Mouse (Mus musculus) adrenal gland, postnatal 36 days (tissue): Measurements from ENCODE around the gene AC134908.4. TPM values are rescaled to one million over a fixed set of nuclear protein-coding genes. Genes with fewer than 3 reads are reported as not detected.

ENCODE experiments used
- DNase-seq, 2 experiments: peaks; one replicate each; pipeline ENCODE4 v3.0.0; 2021; ENCODE audit warnings: mixed read lengths in 1 of 2
- total RNA-seq, 2 experiments: library from RNA; stranded (reverse); gene quantifications; 2 replicates each; pipeline ENCODE4 v1.2.3; 2021

The AC134908.4 gene
- total RNA-seq, 2 experiments from 2014 or later: not detected

DNA sequence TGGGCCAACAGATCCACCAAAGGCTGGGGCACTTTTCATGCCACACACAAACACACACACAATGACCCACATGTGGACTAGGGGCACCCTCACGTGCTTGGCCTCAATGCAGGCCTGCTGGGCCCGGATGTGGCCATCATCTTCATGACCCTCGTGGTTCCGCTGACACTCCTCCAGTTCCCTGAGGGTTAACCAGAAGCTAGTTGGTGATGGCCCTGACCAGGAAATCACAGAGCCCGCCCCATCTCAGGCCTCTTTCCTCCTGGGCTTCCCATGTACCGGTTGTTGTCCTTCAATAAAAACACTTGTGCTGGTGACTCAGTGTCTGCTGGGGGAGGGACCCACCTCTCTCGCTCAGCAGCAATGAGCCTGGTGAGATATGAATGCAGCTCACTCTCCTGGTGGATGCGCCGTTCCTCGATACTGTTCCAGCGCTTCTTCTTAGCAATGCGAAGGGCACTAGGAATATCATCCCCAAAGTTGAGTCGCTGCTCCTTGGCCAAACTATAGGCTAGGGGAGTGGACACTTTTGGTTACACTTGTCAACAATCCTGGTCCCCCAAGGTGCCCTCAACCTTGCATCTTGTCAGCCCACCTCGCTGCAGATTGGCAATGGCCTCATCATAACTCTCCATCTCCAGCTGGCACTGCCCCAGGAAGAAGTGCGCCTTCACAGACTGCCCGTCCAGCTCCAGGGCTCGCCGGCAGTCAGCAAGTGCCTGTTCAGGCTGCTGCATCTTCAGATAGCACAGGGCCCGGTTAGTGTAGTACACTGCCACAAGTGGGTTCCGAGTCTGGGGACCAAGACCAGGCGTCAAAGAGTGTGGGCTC, 36.2 kb upstream of the AC134908.4 start:
- DNase-seq: peak; percentile 76 to 81

DNA sequence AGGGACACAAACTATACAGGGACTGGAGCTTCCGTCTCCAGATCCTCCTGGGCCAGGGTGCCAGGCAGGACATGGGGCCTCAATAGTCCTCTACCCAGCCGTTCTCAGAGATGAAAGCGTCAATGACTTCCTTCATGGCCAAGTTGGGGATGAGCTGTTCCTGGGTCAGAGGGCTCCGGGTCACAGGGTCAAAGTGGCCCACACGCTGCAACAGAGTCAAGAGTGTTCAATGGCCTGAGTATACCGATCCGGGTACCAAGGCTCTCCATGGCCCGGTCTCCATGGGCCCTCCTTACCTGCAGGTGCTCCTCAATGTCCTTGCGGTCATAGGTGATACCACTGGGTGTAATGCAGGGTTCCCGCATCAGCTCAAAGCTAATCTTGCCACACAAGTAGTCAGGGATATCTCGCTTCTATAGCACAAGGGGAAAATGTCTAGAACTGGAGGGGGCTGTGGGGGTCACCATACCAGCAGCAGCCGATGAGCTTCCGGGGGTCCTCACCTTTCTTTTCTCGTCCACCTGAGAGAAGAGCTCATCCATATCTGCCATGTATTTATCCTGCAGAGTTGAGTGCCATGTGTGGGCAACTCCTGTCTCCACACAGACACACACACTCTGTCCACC, 35.5 kb upstream of the AC134908.4 start:
- DNase-seq: no peak

- no peak for DNase-seq
Observed at GRCm38 (mm10) chr17:25830200-25830753, 34.8 kb upstream of the AC134908.4 start.

- DNase-seq: no peak
Observed at GRCm38 (mm10) chr17:25829558-25830017, 34.1 kb upstream of the AC134908.4 start.

DNA sequence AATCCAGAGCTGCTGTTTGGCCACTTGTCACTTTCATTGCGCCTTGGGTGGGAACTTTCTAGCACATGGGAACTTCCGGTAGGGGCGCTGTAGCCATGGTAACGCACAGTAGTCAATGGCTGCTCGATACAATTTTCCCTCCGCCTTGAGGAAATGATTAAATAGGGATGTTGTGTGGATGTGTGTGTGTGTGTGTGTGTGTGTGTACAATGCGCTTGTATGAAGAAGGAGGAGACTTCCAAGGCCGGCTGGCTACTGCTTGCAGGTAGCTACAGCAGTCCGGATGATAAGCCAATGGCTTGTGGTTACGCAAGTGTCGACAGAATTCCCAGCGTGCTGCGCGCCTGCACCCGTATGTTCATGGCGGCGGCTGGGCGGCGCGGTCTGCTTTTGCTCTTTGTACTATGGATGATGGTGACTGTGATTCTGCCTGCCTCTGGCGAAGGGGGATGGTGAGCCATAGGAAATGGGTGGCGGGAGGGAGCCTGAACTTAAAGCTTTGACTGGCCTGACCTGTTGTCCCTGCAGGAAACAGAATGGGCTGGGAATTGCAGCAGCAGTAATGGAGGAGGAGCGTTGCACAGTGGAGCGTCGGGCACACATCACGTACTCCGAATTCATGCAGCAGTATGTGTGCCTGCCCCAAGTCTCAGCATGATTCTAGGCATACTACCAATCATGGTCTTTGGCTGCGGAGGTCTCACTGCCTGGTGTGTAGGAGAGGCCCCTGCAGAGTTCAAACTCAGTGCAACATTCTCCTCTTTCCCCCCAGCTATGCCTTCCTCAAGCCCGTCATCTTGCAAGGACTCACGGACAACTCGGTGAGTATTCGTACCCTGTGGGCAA, 33.5 kb upstream of the AC134908.4 start, which contains the start of gene Jmjd8:
Jmjd8 (plus strand) TSS at position 156 of the 846 bp plus-strand sequence.
- peak; percentile 82 to 87 for DNase-seq

- DNase-seq: no peak
Observed at GRCm38 (mm10) chr17:25828223-25828594, 32.8 kb upstream of the AC134908.4 start.

- no peak for DNase-seq
Observed at GRCm38 (mm10) chr17:25827546-25828222, 32.2 kb upstream of the AC134908.4 start.

DNA sequence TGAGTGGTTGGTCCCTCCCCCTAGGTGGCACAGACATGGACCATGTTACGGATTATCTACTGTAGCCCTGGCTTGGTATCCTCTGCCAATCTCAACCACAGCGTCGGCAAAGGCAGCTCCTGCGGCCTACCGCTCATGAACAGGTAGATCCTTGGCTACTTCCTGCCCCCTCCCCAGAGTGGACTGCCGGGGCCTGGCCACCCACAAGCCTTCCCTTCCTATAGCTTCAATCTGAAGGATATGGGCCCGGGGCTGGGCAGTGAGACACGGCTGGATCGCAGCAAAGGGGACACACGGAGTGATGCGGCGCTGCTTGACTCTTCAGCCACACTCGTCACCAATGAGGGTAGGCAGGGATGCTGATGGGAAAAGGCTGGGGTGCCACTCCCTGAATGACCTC, 31.6 kb upstream of the AC134908.4 start:
- no peak for DNase-seq

- no peak for DNase-seq
Observed at GRCm38 (mm10) chr17:25825984-25826570, 30.6 kb upstream of the AC134908.4 start.

- no peak for DNase-seq
Observed at GRCm38 (mm10) chr17:25825311-25825710, 29.9 kb upstream of the AC134908.4 start.

DNA sequence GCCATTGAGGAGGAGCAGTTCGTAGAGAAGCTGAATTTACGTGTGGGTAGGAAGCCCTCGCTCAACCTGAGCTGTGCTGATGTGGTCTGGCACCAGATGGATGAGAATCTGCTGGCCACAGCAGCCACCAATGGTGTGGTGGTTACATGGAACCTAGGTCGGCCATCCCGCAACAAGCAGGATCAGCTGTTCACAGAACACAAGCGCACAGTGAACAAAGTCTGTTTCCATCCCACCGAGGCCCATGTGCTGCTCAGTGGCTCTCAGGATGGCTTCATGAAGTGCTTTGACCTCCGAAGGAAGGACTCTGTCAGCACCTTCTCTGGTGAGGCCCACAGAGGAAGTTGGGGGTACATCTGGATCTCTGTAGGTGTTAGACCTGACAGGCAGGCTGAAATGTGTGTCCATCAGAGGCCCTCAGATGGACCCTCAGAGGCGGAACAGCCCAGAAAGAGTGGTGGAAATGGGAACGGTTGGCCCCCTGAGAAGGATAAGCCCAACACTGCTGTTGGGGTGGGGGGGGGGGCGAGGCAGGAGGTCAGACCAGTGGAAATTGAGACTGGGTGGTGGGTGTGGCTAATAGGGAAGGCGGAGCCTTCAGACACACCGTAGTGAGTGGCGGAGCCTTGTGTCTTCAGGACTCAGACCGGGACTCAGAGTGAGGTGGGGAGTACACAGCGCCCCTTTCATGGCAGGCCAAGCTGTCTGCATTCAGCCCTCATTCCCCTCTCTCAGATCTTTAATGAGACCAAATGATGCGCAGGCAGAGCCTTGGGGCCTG, 29.1 kb upstream of the AC134908.4 start:
- no peak for DNase-seq

DNA sequence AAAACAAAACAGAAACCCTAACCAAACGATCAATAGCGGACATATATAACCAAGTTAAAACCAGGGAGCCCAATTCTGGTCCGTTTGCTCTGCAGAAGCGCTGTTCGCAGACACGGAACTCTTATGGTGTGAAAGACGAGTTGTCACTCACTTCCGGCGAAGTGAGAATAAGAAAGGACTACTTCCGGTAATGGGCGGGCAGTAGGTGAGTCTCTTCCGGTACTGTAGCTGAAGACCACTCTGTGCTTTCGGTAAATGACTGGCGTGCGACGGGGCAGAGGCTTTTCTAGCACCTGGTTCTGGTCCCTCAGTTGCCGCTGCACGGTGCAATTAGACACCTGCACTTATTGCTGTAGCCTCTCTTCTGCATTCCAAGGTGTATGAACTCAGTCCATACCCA, 28.0 kb upstream of the AC134908.4 start, which contains the start of gene Wdr24:
Wdr24 (plus strand) TSS at position 176 of the 400 bp plus-strand sequence.
- DNase-seq: peak; percentile 67 to 75

- no peak for DNase-seq
Observed at GRCm38 (mm10) chr17:25818851-25819780, 23.7 kb upstream of the AC134908.4 start.

- peak; percentile 37 to 74 for DNase-seq
Observed at GRCm38 (mm10) chr17:25817662-25818061, 22.2 kb upstream of the AC134908.4 start.

GRCm38 (mm10) chr17:25813471-25813870, 18.0 kb upstream of the AC134908.4 start:
- peak; percentile 92 to 94 for DNase-seq

DNA sequence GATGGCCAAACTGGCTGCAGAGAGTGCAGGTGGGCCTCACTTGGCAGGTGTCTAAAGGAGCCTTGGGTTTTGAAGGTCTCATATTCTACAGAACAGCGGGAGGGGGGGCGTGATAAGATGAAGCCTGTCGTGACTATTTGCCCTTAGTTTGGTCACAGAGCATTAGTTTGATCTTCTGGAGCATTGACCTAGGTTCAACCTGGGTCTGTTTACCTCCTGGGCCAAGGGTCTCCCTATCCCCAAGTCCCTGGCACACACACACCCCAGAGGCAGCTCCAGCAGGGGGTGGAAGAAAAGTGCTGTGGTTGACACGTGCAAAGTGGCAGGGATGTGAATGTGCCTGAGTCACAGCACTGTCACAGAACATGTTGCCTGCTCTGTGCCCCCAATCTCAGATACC, 15.4 kb upstream of the AC134908.4 start:
- no peak for DNase-seq

DNA sequence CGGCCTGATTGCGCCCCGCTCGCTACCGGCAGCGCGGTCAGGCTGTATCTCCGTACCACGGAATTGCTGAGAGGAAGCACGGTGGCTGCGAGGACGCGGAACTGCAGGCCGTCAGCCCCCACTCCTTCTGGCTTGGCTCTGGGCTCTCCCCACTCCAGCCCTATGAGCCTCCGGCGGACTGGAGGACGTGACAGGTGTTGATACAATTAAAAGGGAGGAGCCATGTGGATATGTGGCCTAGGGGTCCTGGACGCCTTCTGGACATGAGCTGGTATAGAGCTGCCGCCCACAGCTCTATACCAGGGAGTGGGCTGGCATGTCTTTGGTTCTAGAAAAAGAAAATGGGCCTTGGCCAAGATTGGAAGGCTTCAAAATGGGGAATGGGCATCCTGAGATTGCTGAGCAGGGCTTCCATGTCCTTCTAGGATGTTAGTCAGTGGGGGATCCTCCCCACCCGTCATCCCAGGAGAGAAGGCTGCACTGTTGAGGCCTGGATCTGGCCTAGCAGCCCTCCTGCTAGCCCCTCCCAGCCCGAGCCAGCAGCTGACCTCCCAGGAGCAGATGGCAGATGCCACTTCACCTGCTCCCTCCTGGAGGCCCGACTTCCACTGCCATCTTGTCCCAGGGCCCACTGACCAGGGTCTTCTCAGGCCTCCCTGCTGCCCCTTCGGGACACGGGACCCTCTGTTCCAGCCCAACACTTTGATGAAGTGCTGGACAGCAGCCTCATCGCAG, 14.3 kb upstream of the AC134908.4 start:
- no peak for DNase-seq
